Mouse (Mus musculus): Measurements from ENCODE around the gene 4930513O06Rik.

The 4930513O06Rik gene

DNA sequence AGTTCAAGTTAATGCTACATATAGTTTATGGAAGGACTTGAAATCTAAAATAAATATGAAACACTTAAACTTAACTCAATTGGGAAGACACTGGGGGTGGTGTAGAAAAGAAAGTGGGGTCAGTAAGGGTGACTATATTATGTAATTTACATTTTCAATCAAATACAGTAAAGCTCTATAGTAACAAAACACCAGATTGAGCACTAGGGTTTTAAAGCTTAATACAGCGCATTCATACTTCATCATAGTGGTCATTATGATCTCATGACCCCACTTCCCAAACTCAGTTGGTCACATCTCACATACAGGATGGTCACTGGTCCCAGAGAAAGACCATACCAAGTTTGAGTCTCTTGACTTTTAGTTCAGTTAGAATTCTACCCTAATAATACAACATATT is at the start of gene 4930513O06Rik:
4930513O06Rik (plus strand) TSS at position 301 of the 400 bp plus-strand sequence.
- no peak for DNase-seq (ENCODE audit: low read depth, low spot score)

DNA sequence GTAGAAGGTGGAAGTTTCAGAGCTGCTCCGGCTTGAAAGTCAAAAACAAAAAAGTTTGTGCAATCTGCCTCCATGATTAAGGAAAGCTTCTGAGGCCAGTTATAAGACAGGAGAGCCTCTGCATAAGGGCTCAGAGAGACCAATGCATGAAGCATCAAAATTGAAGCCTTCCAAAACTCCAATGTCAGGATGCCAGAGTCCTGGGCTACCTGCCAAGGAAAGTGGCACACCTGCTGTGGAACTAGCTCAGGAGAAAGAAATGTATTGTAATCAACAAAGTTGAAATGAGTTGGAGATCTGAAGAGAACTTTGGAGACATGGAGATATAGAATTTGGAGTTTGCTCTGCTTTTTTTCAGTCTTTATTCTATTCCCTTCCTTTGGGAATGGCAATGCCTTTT is 48.4 kb upstream of the 4930513O06Rik start:
- no peak for DNase-seq (ENCODE audit: low read depth, low spot score)

DNA sequence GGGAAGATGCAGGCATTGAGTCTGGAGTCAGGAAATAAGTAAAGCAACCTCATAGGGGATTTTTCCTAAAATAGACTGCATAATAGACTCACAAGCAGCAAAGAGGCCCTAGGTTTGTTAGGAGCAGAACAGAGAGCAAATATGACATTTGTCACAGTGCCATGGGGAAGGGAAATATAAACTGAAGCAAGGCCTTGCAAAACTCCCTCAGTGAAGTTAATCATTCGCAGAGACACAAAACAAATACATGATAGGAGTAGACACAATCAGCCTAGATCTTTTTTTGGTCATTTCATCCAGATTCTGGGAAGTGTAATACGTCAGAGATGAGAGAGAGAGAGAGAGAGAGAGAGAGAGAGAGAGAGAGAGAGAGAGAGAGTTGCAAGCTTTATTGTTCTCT is 46.7 kb upstream of the 4930513O06Rik start:
- DNase-seq (ENCODE audit: low read depth, low spot score): no peak

DNA sequence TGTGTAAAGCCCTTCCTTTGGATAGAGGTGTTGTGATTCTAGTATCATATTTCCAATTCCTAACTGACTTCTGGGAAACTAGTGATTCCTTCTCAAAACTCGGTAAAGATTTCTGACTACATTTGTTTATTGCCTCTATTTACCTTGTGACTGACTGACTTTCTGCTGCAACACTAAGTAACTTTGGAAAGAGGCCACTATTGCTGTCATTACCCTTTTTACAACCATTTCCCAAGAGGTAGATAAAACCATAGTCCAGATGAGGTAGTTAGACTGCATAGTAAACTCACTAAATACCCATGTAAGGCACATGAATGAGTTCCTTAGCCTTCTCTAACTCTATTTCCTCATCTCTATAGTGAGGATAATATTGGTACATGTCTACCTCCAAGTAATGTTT is 44.9 kb upstream of the 4930513O06Rik start:
- no peak for DNase-seq (ENCODE audit: low read depth, low spot score)

DNA sequence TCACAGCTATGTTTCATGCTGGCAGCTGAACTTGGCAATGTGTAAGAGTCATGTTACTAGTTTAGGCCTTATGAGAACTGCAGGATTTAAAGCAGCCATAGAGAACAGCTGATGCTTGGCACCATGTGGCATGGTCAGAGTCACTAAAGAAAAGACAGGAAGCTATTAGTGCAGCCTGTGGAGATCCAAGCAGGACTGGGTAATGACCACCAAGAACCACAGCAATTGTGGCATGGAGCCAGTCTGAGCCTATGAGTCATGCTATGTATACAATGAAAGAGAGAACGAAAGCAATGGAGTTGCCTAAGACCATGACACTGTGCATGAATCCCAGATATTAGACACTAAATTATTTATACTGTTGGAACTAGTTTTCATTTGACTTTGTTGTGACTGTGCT is 34.1 kb upstream of the 4930513O06Rik start:
- DNase-seq (ENCODE audit: low read depth, low spot score): no peak

DNA sequence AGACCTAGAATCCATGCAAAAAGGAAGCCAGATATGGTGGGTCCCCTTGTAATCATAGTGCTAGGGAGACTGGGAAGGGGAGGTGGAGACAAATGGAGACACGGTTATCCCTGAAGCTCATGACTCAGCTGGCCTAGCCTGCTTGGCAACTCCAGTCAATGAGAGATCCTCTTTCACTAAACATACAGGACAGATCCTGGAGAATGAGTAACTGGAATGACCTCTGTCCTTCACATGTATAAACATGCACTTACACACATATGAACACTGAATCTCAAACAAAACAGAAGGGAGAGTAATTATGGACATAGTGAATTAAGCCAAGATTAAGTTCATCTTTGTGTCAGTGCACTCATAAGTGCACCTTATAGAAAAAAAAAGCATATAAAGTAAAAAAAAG is 32.9 kb upstream of the 4930513O06Rik start:
- no peak for DNase-seq (ENCODE audit: low read depth, low spot score)

DNA sequence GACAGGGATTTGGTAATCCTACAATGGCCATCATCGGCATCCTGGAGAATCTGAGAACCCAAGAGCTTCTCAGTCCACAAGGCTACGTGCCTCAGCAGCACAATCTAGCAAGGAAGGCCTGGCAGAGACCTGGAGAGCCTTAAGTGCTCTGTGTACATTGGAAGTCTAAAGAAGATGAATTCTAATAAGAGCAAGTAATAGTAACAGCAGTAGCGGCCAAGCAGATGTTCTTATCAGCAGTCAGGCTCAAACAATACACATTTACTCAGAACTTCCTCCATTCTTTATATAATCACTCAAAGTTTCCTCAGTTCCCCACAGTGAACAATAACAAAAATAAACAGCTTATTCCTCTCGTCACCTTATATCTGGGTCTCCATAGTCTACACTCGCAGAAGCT is 22.0 kb upstream of the 4930513O06Rik start:
- no peak for DNase-seq (ENCODE audit: low read depth, low spot score)

DNA sequence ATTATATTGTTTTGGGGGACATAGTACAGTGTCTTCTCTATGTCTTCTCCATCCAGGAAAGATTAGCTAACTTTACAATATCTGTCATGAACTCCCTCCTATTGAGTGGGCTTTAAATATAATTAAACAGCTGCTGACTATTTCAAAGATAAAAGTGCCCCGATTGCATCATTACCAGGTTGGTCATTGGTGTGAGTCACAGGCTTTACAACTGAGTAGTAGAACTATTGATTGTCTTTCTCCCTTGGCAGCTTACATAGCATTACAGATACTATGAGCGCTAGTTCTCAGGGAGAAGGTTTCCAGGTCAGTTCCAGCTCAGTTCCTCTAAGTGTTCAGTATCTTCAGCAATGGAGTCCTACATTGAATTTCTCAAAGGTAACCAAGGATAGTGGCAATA is 7.5 kb upstream of the 4930513O06Rik start:
- DNase-seq (ENCODE audit: low read depth, low spot score): no peak

DNA sequence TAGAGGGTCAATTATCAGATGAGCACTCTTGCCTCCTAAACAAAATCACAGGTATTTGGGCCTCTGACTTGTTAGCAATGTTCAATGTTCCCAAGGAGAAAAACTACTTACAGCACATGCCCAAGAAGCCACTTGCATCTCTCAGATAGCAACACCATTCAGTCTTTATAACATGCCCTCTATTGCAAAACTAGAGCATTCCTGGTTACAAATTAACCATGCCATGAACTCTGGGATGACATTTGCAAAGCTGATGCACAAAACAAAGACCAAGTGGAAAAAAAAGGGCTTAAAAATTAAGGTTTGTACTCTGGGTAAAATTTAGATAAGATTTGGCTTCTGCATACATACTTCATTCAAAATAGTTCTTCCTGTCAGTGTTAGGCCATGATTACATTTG is 966 bp upstream of the 4930513O06Rik start, which contains the start of gene Serpina7:
Serpina7 (minus strand) TSS at position 160 of the 400 bp plus-strand sequence.
- DNase-seq (ENCODE audit: low read depth, low spot score): no peak

DNA sequence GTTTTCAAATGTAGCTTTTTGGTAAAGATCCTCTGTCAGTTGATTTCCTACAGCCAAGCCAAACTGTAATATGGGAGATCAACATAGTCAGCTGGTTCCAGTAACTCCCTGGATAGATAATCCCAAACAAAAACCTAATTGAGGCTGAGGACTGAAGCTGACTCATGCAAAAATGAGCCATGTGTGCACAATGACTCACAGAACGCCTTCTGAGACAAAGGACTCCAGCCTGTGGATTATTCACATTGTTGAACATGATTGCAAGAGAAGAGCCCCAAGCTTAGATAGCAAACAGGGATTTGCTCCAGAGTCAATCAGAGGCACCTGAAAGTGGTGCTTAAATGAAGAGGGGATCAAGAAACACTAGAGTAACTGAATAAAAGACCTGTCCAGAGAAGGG is 11.2 kb downstream of the 4930513O06Rik start:
- no peak for DNase-seq (ENCODE audit: low read depth, low spot score)

DNA sequence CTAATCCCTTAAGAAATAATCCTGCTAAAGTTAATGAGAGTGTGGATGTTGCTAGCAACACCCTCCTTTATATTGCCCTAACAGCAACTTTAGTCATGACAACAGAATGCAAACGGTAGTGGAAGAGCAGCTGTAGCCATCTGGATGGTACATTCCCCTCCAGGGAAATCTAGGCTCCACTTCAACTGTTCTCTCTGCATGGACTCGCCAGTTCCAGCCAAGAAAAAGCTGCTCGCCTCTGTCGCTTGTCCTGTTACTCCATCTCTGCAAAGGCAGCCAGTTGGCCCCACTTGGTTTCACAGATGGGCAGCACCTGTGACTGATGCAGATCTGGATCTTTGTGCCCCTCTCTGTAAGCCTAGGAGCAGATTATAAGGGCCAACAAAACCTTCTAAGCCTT is 48.0 kb downstream of the 4930513O06Rik start:
- DNase-seq (ENCODE audit: low read depth, low spot score): no peak

Data from CD4-positive helper T cell, adult 2 months (primary cell).